Mouse (Mus musculus) ZHBTc4 (cell line): ENCODE data around the gene Olfr548-ps1.

Source experiments
- DNase-seq: peaks from one replicate; pipeline ENCODE4 v3.0.0-alpha.2; 2011; ENCODE audit warnings: low read depth, low spot score

The Olfr548-ps1 gene

GRCm38 (mm10) chr7:102573174-102573830 is 32.6 kb downstream of the Olfr548-ps1 start:
- no peak for DNase-seq

- DNase-seq, result no peak
Observed at GRCm38 (mm10) chr7:102575998-102576397, 35.3 kb downstream of the Olfr548-ps1 start.

GRCm38 (mm10) chr7:102591786-102592185 is 51.1 kb downstream of the Olfr548-ps1 start, which contains the start of gene Olfr551:
Olfr551 (minus strand) TSS chr7:102591886.
- DNase-seq, result no peak
